Mouse (Mus musculus) brain, embryonic 14.5 days (tissue): ENCODE data around the gene Bcas3.

Experiments
- CTCF ChIP-seq: fragments of 200-500 bp; IDR thresholded peaks from 2 replicates; pipeline ENCODE4 v1.5.1; 2012; ENCODE audit warnings: inconsistent platforms, mild to moderate bottlenecking, moderate library complexity, borderline replicate concordance; ENCODE audit not compliant: insufficient read depth, insufficient read length; ENCODE audit errors: extremely low read depth
- POLR2A ChIP-seq: fragments of 200-500 bp; IDR thresholded peaks from 2 replicates; pipeline ENCODE4 v1.6.1; 2012; ENCODE audit warnings: mild to moderate bottlenecking, inconsistent platforms, borderline replicate concordance; ENCODE audit not compliant: poor library complexity, insufficient read depth, insufficient read length, severe bottlenecking; ENCODE audit errors: extremely low read depth

DNA sequence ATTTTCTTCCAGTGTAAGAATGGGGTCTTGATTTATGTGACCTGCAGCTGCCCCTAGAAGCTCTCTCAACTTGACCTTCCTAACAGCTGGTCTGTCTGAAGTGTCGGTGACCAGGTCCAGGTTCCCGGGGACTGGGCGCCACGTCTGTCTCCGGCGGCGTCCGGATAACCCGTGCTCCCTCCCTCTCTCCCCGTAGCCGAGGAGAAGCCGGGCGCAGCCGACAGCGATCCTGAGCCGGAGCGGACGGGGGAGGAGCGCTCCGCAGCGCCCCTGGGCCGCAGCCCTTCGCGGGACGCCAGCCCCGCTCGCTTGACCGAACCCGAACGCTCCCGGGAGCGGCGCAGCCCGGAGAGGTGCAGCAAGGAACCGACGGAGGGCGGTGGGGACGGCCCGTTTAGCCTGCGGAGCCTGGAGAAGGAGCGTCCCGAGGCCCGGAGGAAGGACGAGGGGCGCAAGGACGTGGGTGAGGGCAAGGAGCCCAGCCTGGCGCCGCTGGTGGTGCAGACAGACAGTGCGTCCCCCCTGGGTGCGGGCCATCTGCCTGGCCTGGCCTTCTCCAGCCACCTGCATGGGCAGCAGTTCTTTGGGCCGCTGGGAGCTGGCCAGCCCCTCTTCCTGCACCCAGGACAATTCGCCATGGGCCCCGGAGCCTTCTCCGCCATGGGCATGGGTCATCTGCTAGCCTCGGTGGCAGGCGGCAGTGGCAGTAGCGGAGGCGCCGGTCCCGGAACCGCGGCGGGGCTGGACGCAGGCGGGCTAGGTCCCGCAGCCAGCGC is 484.9 kb downstream of the Bcas3 start:
- TF ChIP-seq POLR2A (no peak), CTCF (no peak)
